Mouse (Mus musculus) CH12.LX (cell line): Measurements from ENCODE around the gene Itga2b. TPM values are rescaled to one million over a fixed set of nuclear protein-coding genes. Genes with fewer than 3 reads are reported as not detected.

Experiments used
- DNase-seq: peaks from one replicate; pipeline ENCODE4 v3.0.0-alpha.2; 2013; ENCODE audit errors: extremely low read depth
- H3K27ac ChIP-seq: 2 replicates; pipeline ENCODE4 v1.5.1; 2012; ENCODE audit warnings: low read depth, mild to moderate bottlenecking, control low read depth, moderate library complexity; ENCODE audit not compliant: insufficient read depth
- H3K27me3 ChIP-seq: replicated peaks from 2 replicates; pipeline ENCODE3; 2012; ENCODE audit warnings: inconsistent platforms
- H3K36me3 ChIP-seq, 2 experiments: replicated peaks in 1 of 2; 2 replicates each; pipeline versions ENCODE3 to v1.6.1; 2012; ENCODE audit warnings: inconsistent platforms in 1 of 2, low read length in 1 of 2, mild to moderate bottlenecking in 1 of 2, mixed read lengths in 1 of 2, moderate library complexity in 1 of 2; ENCODE audit not compliant: control insufficient read depth in 1 of 2, insufficient read depth in 1 of 2
- H3K4me1 ChIP-seq, 2 experiments: 2 replicates each; pipeline ENCODE4 v1.6.1; 2012; ENCODE audit warnings: inconsistent platforms in 1 of 2, moderate library complexity in 1 of 2; ENCODE audit not compliant: insufficient read depth in 2 of 2, control insufficient read depth in 1 of 2
- H3K4me2 ChIP-seq: 2 replicates; pipeline ENCODE4 v1.6.1; 2012; ENCODE audit warnings: low read depth, mild to moderate bottlenecking, control low read depth; ENCODE audit not compliant: poor library complexity, insufficient read depth, severe bottlenecking
- H3K4me3 ChIP-seq, 3 experiments: fragments of 150-350 bp in 1 of 3; sonication (generic) in 1 of 3; replicated peaks in 1 of 3; 2 replicates each; pipeline versions ENCODE3 to v1.5.1; 2011 to 2012; ENCODE audit warnings: low read depth in 2 of 3, low read length in 2 of 3, mild to moderate bottlenecking in 2 of 3, moderate library complexity in 2 of 3, control low read depth in 1 of 3, improper control_type of control experiment in 1 of 3, inconsistent platforms in 1 of 3, mixed read lengths in 1 of 3; ENCODE audit not compliant: poor library complexity in 1 of 3
- H3K79me2 ChIP-seq: replicated peaks from 2 replicates; pipeline ENCODE4 v1.6.1; 2012; ENCODE audit warnings: mild to moderate bottlenecking, moderate library complexity; ENCODE audit not compliant: control insufficient read depth, poor library complexity, insufficient read depth, severe bottlenecking; ENCODE audit errors: extremely low read depth
- H3K9ac ChIP-seq: 2 replicates; pipeline ENCODE4 v1.6.1; 2012; ENCODE audit warnings: low read depth, mild to moderate bottlenecking, control low read depth, moderate library complexity; ENCODE audit not compliant: insufficient read depth
- H3K9me3 ChIP-seq: replicated peaks from 2 replicates; pipeline ENCODE3; 2012; ENCODE audit warnings: low read length, inconsistent platforms, mixed read lengths
- CHD2 ChIP-seq: IDR thresholded peaks from 2 replicates; pipeline ENCODE4 v1.6.1; 2011; ENCODE audit warnings: low read length, improper control_type of control experiment
- CTCF ChIP-seq, 2 experiments: IDR thresholded peaks in 1 of 2; conservative IDR thresholded peaks in 1 of 2; 2 replicates each; pipeline ENCODE4 v1.5.1; 2011 to 2012; ENCODE audit warnings: low read depth in 2 of 2, low read length in 2 of 2, improper control_type of control experiment in 1 of 2, inconsistent platforms in 1 of 2, mild to moderate bottlenecking in 1 of 2, moderate library complexity in 1 of 2
- E2F4 ChIP-seq: IDR thresholded peaks from 2 replicates; pipeline ENCODE4 v1.6.1; 2011; ENCODE audit warnings: low read depth, low read length, improper control_type of control experiment; ENCODE audit not compliant: insufficient replicate concordance
- EP300 ChIP-seq: IDR thresholded peaks from 2 replicates; pipeline ENCODE4 v1.6.1; 2011; ENCODE audit warnings: low read length, improper control_type of control experiment
- GABPA ChIP-seq: IDR thresholded peaks from 2 replicates; pipeline ENCODE4 v1.6.1; 2012; ENCODE audit warnings: low read depth, low read length, improper control_type of control experiment, inconsistent platforms; ENCODE audit not compliant: insufficient replicate concordance
- IRF4 ChIP-seq: IDR thresholded peaks from 2 replicates; pipeline ENCODE4 v1.6.1; 2014; ENCODE audit warnings: low read depth, mild to moderate bottlenecking, inconsistent platforms, low read length, improper control_type of control experiment
- JUND ChIP-seq: conservative IDR thresholded peaks from 2 replicates; pipeline ENCODE4 v1.6.1; 2011; ENCODE audit warnings: low read depth, low read length, improper control_type of control experiment
- MEF2A ChIP-seq: IDR thresholded peaks from 2 replicates; pipeline ENCODE4 v1.6.1; 2014; ENCODE audit warnings: low read depth, mild to moderate bottlenecking, inconsistent platforms, low read length, improper control_type of control experiment, borderline replicate concordance
- NRF1 ChIP-seq: IDR thresholded peaks from 2 replicates; pipeline ENCODE4 v1.6.1; 2014; ENCODE audit warnings: low read depth, mild to moderate bottlenecking, inconsistent platforms, low read length, improper control_type of control experiment, moderate library complexity
- POLR2A ChIP-seq: IDR thresholded peaks from 2 replicates; pipeline ENCODE4 v1.6.1; 2011; ENCODE audit warnings: low read depth, mild to moderate bottlenecking, improper control_type of control experiment, low read length
- RCOR1 ChIP-seq: conservative IDR thresholded peaks from 2 replicates; pipeline ENCODE4 v1.6.1; 2012; ENCODE audit warnings: low read depth, mild to moderate bottlenecking, inconsistent platforms, low read length, improper control_type of control experiment
- SIN3A ChIP-seq: IDR thresholded peaks from 2 replicates; pipeline ENCODE4 v1.6.1; 2012; ENCODE audit warnings: low read length, improper control_type of control experiment, inconsistent platforms
- SMC3 ChIP-seq: IDR thresholded peaks from 2 replicates; pipeline ENCODE4 v1.6.1; 2011; ENCODE audit warnings: low read depth, low read length, improper control_type of control experiment
- TBP ChIP-seq: conservative IDR thresholded peaks from 2 replicates; pipeline ENCODE4 v1.6.1; 2011; ENCODE audit warnings: low read depth, low read length, improper control_type of control experiment
- TCF12 ChIP-seq: IDR thresholded peaks from 2 replicates; pipeline ENCODE4 v1.6.1; 2014; ENCODE audit warnings: low read depth, mild to moderate bottlenecking, inconsistent platforms, low read length, improper control_type of control experiment
- UBTF ChIP-seq: IDR thresholded peaks from 2 replicates; pipeline ENCODE4 v1.6.1; 2012; ENCODE audit warnings: low read depth, mild to moderate bottlenecking, inconsistent platforms, low read length, improper control_type of control experiment, moderate library complexity
- ZKSCAN1 ChIP-seq: IDR thresholded peaks from 2 replicates; pipeline ENCODE4 v1.6.1; 2012; ENCODE audit warnings: low read depth, inconsistent platforms, low read length, improper control_type of control experiment, borderline replicate concordance
- ZMIZ1 ChIP-seq: IDR thresholded peaks from 2 replicates; pipeline ENCODE4 v1.6.1; 2012; ENCODE audit warnings: low read depth, mild to moderate bottlenecking, inconsistent platforms, low read length, improper control_type of control experiment
- dilution Hi-C: fragments of 300-500 bp; cut with MboI; formaldehyde crosslinking; loops from 2 replicates; pipeline ENCODE4 v1.14.3; 2020; ENCODE audit warnings: low sequenced_read_pairs; ENCODE audit not compliant: extremely low pct_unique_long_range_greater_than_20kb, extremely low pct_ligation_motif_present
- in situ Hi-C: fragments of 300-500 bp; cut with MboI; formaldehyde crosslinking; loops from 3 replicates; pipeline ENCODE4 v1.14.3; 2019; ENCODE audit warnings: low sequenced_read_pairs, low pct_ligation_motif_present, low pct_unique_long_range_greater_than_20kb, mixed read lengths
- polyA plus RNA-seq: library from polyadenylated mRNA; unstranded; fragments of >175 nt; gene quantifications from 2 replicates; pipeline ENCODE4 v1.2.1, GENCODE M21; 2012; ENCODE audit warnings: low read depth; ENCODE audit not compliant: insufficient read length
- total RNA-seq, 2 experiments: library from RNA; depleted of rRNA; stranded (reverse); fragments of 300-350 nt in 1 of 2; fragments of >200 nt in 1 of 2; gene quantifications; 2 replicates each; pipeline ENCODE4 v1.2.3; 2012 to 2014

Gene Itga2b
- total and polyA plus RNA-seq, 3 experiments: 0.95 to 3.6 (median 3.0) TPM

DNA sequence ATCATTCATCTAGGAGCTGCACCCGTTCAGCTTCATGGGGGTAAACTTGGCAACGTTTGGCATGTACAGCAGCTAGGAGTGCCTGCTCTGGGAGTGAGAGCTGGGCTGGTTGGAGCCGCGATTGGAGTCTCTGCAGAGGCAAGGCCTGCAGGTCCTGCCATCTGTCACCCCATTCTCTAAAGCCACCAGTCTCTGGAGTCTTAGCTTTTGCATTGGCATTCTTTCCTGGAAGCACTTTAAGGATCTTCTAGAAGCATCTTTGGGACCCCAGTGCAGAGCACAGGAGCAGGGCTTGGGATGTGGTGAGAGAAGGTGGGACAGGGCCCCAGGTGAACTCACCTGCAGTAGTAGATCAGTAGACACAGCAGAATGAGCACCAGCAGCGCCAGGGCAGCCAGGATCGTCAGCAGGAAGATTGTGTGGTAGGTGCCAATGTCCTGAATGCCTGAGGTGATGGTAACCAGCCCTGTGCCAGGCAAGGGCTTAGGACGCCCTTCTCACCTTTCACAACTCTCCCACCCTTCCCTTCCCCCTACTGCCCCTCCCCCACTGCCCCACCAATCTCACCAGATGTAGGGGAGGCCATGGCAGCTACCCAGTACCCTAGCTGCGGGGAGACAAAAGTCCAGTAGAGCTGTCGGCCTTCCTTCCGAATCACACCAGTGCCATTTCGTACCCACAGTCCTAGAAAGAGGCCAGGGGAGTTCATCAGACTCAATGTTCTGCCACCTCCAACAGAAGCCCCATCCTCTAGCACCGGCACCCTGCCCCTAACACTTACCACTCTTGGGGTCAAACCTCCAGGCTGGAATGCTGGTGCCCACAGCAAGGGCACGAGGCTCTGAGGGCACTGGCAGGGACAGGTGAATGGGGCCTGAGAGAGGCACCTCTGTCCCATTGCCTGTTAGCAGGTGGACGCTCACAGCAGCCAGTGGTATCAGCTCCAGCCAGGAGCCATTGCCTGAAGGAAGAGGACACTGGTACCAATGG lies 30.5 kb downstream of the Itga2b start:
- TF ChIP-seq NRF1 (no peak), JUND (no peak), EP300 (no peak), TBP (no peak), CHD2 (no peak), ZMIZ1 (no peak), POLR2A (no peak), E2F4 (no peak), TCF12 (no peak), ZKSCAN1 (no peak)
- TF ChIP-seq, all 38 proteins: peak for 0
- Histone ChIP-seq H3K27ac (no peak overlapping the region), H3K4me3 (no peak overlapping the region), H3K9ac (no peak overlapping the region), H3K4me2 (no peak overlapping the region), H3K79me2 (no peaks in the 10 kb centered on the region), H3K36me3 (peaks cover 24 to 41% of the 10 kb centered on the region in 2 experiments), H3K4me1 (peaks cover 6 to 14% of the 10 kb centered on the region in 2 experiments), H3K27me3 (peaks cover 21% of the 10 kb centered on the region), H3K9me3 (peaks cover 29% of the 10 kb centered on the region)
- DNase-seq: no peak
- dilution Hi-C loops (no loop called here), in situ Hi-C loops (no loop called here)

DNA sequence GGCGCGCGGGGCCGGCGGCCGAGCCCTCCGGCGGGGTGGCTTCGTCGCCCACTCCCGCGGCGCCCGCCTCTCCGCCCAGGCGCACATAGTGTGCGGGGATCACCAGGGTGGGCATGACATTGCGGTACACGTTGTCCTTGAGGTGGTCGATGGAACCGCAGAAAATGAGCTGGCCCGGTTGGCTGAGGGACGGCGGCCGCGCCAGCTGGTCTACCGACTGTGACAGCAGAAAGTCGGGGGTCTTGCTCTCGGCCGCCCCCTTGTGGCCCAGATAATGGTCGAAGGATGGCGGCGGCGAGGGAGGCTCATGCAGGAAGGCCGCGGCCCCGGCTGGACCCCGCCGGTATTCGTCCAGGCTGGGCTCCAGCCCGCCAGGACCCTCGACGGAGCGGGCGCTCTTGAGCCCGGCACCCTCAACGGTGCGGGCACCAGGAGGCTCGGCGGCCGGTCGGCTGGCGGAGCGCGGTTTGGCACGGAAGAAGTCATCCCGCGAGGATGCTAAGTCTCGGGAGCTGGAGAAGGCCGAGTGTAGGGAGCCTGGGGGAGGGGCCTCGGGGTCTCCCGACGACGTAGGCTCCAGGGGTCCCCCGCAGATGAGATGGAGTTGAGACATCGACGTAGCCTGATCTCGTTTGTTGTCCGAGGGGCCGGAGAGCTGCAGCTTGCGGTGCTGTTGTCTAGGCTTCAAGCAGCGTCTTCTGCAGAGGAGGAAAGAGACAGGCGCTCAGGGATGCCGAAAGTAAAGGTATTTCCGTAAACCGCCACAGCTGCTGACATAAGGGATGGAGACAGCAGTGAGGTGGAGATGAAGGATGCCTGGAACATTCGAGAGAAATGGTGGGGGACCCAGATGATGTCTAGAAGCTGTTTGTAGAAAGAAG lies 31.5 kb downstream of the Itga2b start:
- no peak overlapping the region for H3K4me3 ChIP-seq
- H3K27ac ChIP-seq: no peak overlapping the region
- peaks cover 24 to 47% of the 10 kb centered on the region in 2 experiments for H3K36me3 ChIP-seq
- no peak overlapping the region for H3K9ac ChIP-seq
- peaks cover 11% of the 10 kb centered on the region for H3K27me3 ChIP-seq
- DNase-seq: no peak
- H3K4me2 ChIP-seq: no peak overlapping the region
- peaks cover 29% of the 10 kb centered on the region for H3K9me3 ChIP-seq
- no peaks in the 10 kb centered on the region for H3K79me2 ChIP-seq
- dilution Hi-C loops (no loop called here), in situ Hi-C loops (no loop called here)
- peaks cover 15 to 23% of the 10 kb centered on the region in 2 experiments for H3K4me1 ChIP-seq
- TF ChIP-seq SMC3 (no peak), SIN3A (no peak), GABPA (no peak), UBTF (no peak), RCOR1 (no peak), MEF2A (no peak), CTCF (conservative IDR thresholded peaks at IDR 0.05 in 1 of 2, IDR thresholded peaks at IDR 0.05 in 1 of 2; ENCODE audit: low read depth in 2 of 2, low read length in 2 of 2) (peak in 1 of 2 experiments; percentile 11; a peak in 1 of 4 replicates), IRF4 (no peak)
